Mouse (Mus musculus) heart, embryonic 14.5 days (tissue): ENCODE results near the gene 2900011O08Rik. TPM values are rescaled to one million over a fixed set of nuclear protein-coding genes. Genes with fewer than 3 reads are reported as not detected.

ENCODE experiments used
- ATAC-seq: fragments of 200-750 bp; cut with Nextera tagmentation; 2 replicates; pipeline ENCODE4 v1.8.0; 2017; ENCODE audit warnings: low read depth, moderate TSS enrichment; ENCODE audit not compliant: insufficient number of reproducible peaks, insufficient read depth, low FRiP score
- H3K27ac ChIP-seq, 2 experiments: fragments of 200-500 bp in 1 of 2; fragments of 300-500 bp in 1 of 2; sonication (generic) in 1 of 2; replicated peaks in 1 of 2; 2 replicates each; pipeline ENCODE4 v1.5.1; 2012 to 2014; ENCODE audit warnings: low read depth in 2 of 2, low read length in 2 of 2, control low read depth in 1 of 2, mild to moderate bottlenecking in 1 of 2, mixed read lengths in 1 of 2; ENCODE audit not compliant: control insufficient read depth in 1 of 2, insufficient read depth in 1 of 2
- H3K27me3 ChIP-seq: fragments of 300-500 bp; sonication (generic); 2 replicates; pipeline ENCODE4 v1.6.1; 2014; ENCODE audit warnings: mild to moderate bottlenecking, low read length, control low read depth; ENCODE audit not compliant: control insufficient read depth, insufficient read depth
- H3K36me3 ChIP-seq: fragments of 300-500 bp; sonication (generic); 2 replicates; pipeline ENCODE4 v1.6.1; 2014; ENCODE audit warnings: mild to moderate bottlenecking, control low read depth, low read length, mixed read lengths; ENCODE audit not compliant: control insufficient read depth, insufficient read depth
- H3K4me1 ChIP-seq, 2 experiments: fragments of 200-500 bp in 1 of 2; fragments of 300-500 bp in 1 of 2; sonication (generic) in 1 of 2; 2 replicates each; pipeline ENCODE4 v1.6.1; 2012 to 2014; ENCODE audit warnings: low read length in 2 of 2, control low read depth in 1 of 2, mixed read lengths in 1 of 2; ENCODE audit not compliant: control insufficient read depth in 2 of 2, insufficient read depth in 2 of 2
- H3K4me2 ChIP-seq: fragments of 300-500 bp; sonication (generic); 2 replicates; pipeline ENCODE4 v1.6.1; 2014; ENCODE audit warnings: mild to moderate bottlenecking, low read length
- H3K4me3 ChIP-seq, 2 experiments: fragments of 200-500 bp in 1 of 2; fragments of 300-500 bp in 1 of 2; sonication (generic) in 1 of 2; 2 replicates each; pipeline ENCODE4 v1.5.1; 2012 to 2014; ENCODE audit warnings: low read length in 2 of 2, mild to moderate bottlenecking in 2 of 2, control low read depth in 1 of 2, low read depth in 1 of 2, moderate library complexity in 1 of 2; ENCODE audit not compliant: control insufficient read depth in 1 of 2, insufficient read depth in 1 of 2
- H3K9ac ChIP-seq: fragments of 300-500 bp; sonication (generic); 2 replicates; pipeline ENCODE4 v1.6.1; 2014; ENCODE audit warnings: mild to moderate bottlenecking, low read length
- H3K9me3 ChIP-seq: fragments of 300-500 bp; sonication (generic); 2 replicates; pipeline ENCODE4 v1.6.1; 2016; ENCODE audit warnings: low read length, control low read depth; ENCODE audit not compliant: control insufficient read depth
- WGBS: fragments of 180-500 bp; shearing (Covaris S2); extraction: QIAGEN DNeasy Blood & Tissue Kit; methylation state at CpG from one replicate; pipeline ENCODE4 v1.1.7; 2014; 5-methylcytosine and 5-hydroxymethylcytosine counted together
- polyA plus RNA-seq: library from polyadenylated mRNA; unstranded; fragments of >200 nt; fragmentation: Nextera tagmentation; extraction: Ambion mirVana; gene quantifications from 2 replicates; pipeline ENCODE4 v1.2.1, GENCODE M21; 2014

2900011O08Rik gene
- polyA plus RNA-seq, 1 experiment from 2014 or later, result 0.88 TPM

DNA sequence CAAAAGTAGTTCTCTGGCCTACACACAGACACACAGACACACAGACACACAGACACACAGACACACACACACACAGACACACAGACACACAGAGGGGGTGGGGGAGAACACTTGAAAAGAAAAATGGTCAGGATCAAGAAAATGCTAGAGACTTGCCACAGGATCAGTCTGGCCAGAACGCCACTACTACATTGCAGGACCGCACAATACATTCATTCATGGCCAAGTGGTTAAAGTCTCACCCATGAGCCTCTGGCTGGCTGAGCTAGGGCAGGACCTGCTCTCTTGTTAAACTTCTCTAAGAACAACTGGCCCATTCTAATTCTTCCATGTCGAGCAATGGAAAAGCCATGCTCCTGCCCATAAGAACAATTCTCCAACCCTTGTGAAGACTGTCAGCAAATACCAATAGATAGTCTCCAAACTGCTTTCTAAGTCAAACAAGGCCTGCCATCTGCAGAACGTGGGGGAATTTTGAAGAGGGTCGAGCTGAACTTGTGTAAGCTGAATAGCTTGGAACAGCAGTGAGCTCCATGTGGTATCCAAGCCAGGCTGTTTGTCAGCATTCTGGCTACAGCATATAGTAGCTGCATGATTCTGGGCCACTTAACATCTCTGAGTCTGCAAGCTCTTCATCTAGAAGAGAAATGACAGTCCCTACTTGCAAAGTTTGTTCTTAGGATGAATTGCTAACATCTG is 84.2 kb downstream of the 2900011O08Rik start:
- ATAC-seq, result no peak
- WGBS, result 75% methylated on average over 5 of the region's 5 CpGs
- H3K36me3 ChIP-seq, result no peaks in the 10 kb centered on the region

GRCm38 (mm10) chr16:14082925-14083324 is 96.5 kb downstream of the 2900011O08Rik start:
- H3K9ac ChIP-seq, result no peak overlapping the region
- no peak for ATAC-seq
- H3K4me2 ChIP-seq, result no peak overlapping the region
- no peak overlapping the region for H3K27ac ChIP-seq
- WGBS, result 52% methylated on average over 2 of the region's 2 CpGs
- H3K36me3 ChIP-seq, result no peaks in the 10 kb centered on the region
- H3K4me3 ChIP-seq, result no peak overlapping the region
- H3K27me3 ChIP-seq, result no peaks in the 10 kb centered on the region
- H3K4me1 ChIP-seq, result no peaks in the 10 kb centered on the region
- H3K9me3 ChIP-seq, result no peaks in the 10 kb centered on the region

More for the DNA sequence above, 84.2 kb downstream of the 2900011O08Rik start:
- no peaks in the 10 kb centered on the region for H3K9me3 ChIP-seq
- no peak overlapping the region for H3K4me3 ChIP-seq
- H3K9ac ChIP-seq, result no peak overlapping the region
- H3K27ac ChIP-seq, result no peak overlapping the region
- no peaks in the 10 kb centered on the region for H3K4me1 ChIP-seq
- no peaks in the 10 kb centered on the region for H3K27me3 ChIP-seq
- H3K4me2 ChIP-seq, result no peak overlapping the region

GRCm38 (mm10) chr16:14088249-14088648 is 101.8 kb downstream of the 2900011O08Rik start:
- no peaks in the 10 kb centered on the region for H3K36me3 ChIP-seq
- H3K4me1 ChIP-seq, result no peaks in the 10 kb centered on the region
- ATAC-seq, result no peak
- H3K9ac ChIP-seq, result no peak overlapping the region
- no peaks in the 10 kb centered on the region for H3K9me3 ChIP-seq
- 61% methylated on average over 3 of the region's 3 CpGs for WGBS
- H3K27ac ChIP-seq, result no peak overlapping the region
- H3K27me3 ChIP-seq, result no peaks in the 10 kb centered on the region
- no peak overlapping the region for H3K4me2 ChIP-seq
- H3K4me3 ChIP-seq, result no peak overlapping the region

- no peak overlapping the region for H3K4me3 ChIP-seq
- H3K36me3 ChIP-seq, result no peaks in the 10 kb centered on the region
- H3K4me1 ChIP-seq, result no peaks in the 10 kb centered on the region
- no peaks in the 10 kb centered on the region for H3K27me3 ChIP-seq
- no peak overlapping the region for H3K9ac ChIP-seq
- ATAC-seq, result no peak
- no peaks in the 10 kb centered on the region for H3K9me3 ChIP-seq
- H3K27ac ChIP-seq, result no peak overlapping the region
- WGBS, result 81% methylated on average over 3 of the region's 3 CpGs
- no peak overlapping the region for H3K4me2 ChIP-seq
Measured at GRCm38 (mm10) chr16:14089296-14089695, 102.9 kb downstream of the 2900011O08Rik start.

DNA sequence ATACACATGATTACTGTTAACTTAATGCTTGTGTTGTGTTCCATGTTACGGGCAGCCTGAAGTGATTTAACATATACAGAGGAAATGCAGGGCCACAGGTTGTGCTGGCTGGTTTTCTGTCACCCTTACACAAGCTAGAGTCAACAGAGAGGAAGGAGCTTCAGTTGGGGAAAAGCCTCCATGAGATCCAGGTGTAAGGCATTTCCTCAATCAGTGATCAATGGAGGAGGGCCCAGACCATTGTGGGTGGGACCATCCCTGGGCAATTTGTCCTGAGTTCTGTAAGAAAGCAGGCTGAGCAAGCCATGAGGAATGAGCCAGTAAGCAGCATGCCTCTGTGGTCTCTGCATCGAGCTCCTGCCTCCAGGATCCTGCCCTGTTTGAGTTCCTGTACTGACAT is 105.4 kb downstream of the 2900011O08Rik start:
- Histone ChIP-seq H3K4me1 (no peaks in the 10 kb centered on the region), H3K9ac (no peak overlapping the region), H3K36me3 (no peaks in the 10 kb centered on the region), H3K27ac (no peak overlapping the region), H3K9me3 (no peaks in the 10 kb centered on the region), H3K27me3 (no peaks in the 10 kb centered on the region), H3K4me2 (no peak overlapping the region), H3K4me3 (no peak overlapping the region)
- WGBS, result 82% methylated on average over 2 of the region's 2 CpGs
- ATAC-seq, result no peak

DNA sequence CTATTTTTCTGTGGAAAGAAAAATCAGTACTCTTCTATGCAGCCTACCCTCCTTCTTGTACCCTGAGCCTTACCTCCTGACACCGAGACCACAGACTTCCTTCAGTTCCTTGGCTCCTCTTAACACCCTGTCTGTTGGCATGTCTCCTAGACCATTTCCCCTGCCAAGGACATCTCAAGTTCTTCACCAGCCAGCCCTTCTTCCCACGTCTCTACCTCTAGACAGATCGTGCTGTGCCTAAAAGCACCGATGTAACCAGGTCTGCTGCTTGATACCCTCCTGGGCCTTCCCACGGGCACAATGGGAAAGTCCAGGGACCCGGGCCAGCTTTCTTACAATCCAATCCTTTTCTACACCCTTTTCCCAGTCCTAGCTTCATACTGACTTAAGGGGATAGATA is 119.5 kb downstream of the 2900011O08Rik start:
- H3K9me3 ChIP-seq, result no peaks in the 10 kb centered on the region
- ATAC-seq, result no peak
- H3K36me3 ChIP-seq, result peaks cover 28% of the 10 kb centered on the region
- H3K27me3 ChIP-seq, result no peaks in the 10 kb centered on the region
- no peaks in the 10 kb centered on the region for H3K4me1 ChIP-seq
- 76% methylated on average over 6 of the region's 6 CpGs for WGBS
- no peak overlapping the region for H3K4me2 ChIP-seq
- H3K9ac ChIP-seq, result no peak overlapping the region
- H3K27ac ChIP-seq, result no peak overlapping the region
- no peak overlapping the region for H3K4me3 ChIP-seq

DNA sequence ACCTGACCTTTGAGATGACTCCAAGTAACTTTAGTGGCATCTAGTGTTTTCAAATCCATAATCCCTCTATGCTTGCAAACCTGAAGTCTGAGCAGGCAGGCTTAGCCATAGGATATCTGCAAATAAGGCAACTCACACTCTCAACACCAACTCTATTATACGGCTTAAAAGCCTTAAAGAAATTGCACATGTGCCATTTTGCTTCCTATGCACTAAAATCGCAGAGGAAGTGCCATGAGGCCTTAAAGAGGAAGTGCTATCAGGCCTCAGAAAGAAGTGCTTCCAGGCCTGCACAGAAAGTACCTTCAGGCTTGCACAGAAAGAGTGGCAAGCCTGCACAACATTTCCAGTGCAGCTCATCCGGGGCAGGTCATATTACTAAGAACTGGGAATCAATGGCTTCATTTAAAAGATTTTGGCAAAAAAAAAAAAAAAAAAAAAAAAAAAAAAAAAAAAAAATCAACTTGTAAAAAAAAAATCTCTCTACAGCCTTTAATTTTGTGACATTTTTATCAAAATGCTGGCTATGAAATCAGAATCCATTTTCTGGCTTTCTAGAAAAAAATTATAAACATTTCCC is 123.3 kb downstream of the 2900011O08Rik start:
- no peak overlapping the region for H3K9ac ChIP-seq
- H3K9me3 ChIP-seq, result no peaks in the 10 kb centered on the region
- H3K36me3 ChIP-seq, result peaks cover 64% of the 10 kb centered on the region
- 80% methylated on average over 3 of the region's 3 CpGs for WGBS
- no peak overlapping the region for H3K27ac ChIP-seq
- no peak overlapping the region for H3K4me2 ChIP-seq
- no peak overlapping the region for H3K4me3 ChIP-seq
- no peaks in the 10 kb centered on the region for H3K27me3 ChIP-seq
- H3K4me1 ChIP-seq, result no peaks in the 10 kb centered on the region
- ATAC-seq, result no peak

- Histone ChIP-seq H3K9me3 (no peaks in the 10 kb centered on the region), H3K36me3 (peaks cover 73% of the 10 kb centered on the region), H3K4me2 (no peak overlapping the region), H3K27me3 (no peaks in the 10 kb centered on the region), H3K27ac (no peak overlapping the region), H3K9ac (no peak overlapping the region), H3K4me3 (no peak overlapping the region), H3K4me1 (no peaks in the 10 kb centered on the region)
- no peak for ATAC-seq
- WGBS, result 86% methylated on average over 2 of the region's 2 CpGs
Measured at GRCm38 (mm10) chr16:14110922-14111321, 124.5 kb downstream of the 2900011O08Rik start.
